Mouse (Mus musculus): ENCODE measurements around the gene Cstad. TPM values are rescaled to one million over a fixed set of nuclear protein-coding genes. Genes with fewer than 3 reads are reported as not detected.

Cstad gene
- polyA plus RNA-seq, 1 experiment: 0.51 TPM

DNA sequence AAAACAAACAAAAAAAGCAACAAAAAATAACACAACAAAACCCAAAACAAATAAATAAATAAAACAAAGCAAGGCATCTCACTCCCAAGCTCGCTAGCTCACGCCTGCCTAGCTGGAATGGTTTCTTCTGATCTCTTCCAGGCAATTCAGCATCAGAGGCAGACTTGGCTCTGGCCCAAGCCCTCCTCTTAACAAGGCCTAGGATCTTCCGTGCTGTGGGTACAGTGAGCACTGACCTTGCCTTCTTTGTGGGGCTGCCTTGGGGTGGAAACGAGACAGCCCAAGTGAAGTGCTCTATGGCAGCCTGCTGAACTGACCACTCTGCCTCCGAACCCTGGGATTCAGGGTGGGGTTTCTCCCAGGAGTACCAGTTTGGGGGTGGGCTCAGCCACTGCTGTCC, 52.0 kb downstream of the Cstad start:
- H3K4me1 ChIP-seq (ENCODE audit: control insufficient read depth, insufficient read depth, low read length): peaks cover 3% of the 10 kb centered on the region; the same call in 1 of the 2 replicates
- H3K27ac ChIP-seq (ENCODE audit: control insufficient read depth, insufficient read depth, low read depth, low read length): no peak overlapping the region

DNA sequence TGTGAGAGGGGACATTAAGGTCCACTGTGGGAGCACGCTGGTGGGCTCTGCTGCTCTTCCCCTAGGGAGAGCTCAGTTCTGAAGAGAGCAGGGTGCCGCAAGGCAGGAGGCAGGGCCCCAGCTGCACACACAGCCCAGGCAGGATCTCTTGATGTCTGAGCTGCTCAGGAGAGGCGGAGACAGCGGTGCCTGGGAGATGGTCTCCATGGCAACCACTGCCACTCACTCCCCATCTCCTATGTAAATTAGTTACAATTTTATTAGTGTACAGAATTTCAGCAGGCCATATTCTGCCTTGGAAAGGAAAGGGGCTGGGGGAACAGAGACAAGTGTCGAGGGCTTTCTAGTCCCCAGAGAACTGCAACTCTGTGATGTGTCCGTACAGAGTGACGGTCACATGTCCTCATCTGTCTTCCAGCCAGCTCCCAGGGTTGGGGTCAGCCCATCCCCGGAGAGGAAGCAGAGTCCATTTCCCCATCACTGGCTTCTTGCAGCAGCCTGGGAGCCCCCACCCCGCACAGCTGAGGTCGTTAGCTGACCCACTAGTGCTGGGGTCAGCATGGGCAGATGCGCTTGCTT, 52.6 kb downstream of the Cstad start:
- Histone ChIP-seq H3K4me3 (ENCODE audit: control insufficient read depth, low read depth, low read length) (no peak overlapping the region), H3K27me3 (ENCODE audit: control insufficient read depth, insufficient read depth, low read length) (no peaks in the 10 kb centered on the region), H3K27ac (ENCODE audit: control insufficient read depth, insufficient read depth, low read depth, low read length) (no peak overlapping the region), H3K36me3 (ENCODE audit: control insufficient read depth, insufficient read depth, low read length) (no peaks in the 10 kb centered on the region), H3K4me1 (ENCODE audit: control insufficient read depth, insufficient read depth, low read length) (peaks cover 3% of the 10 kb centered on the region; the same call in 1 of the 2 replicates)
- no peak for TF ChIP-seq CTCF (IDR thresholded peaks at IDR 0.05; ENCODE audit: control insufficient read depth, insufficient read depth, insufficient replicate concordance, low read depth, low read length)

More for the DNA sequence above, 52.0 kb downstream of the Cstad start:
- Histone ChIP-seq H3K36me3 (ENCODE audit: control insufficient read depth, insufficient read depth, low read length) (no peaks in the 10 kb centered on the region), H3K27me3 (ENCODE audit: control insufficient read depth, insufficient read depth, low read length) (no peaks in the 10 kb centered on the region), H3K4me3 (ENCODE audit: control insufficient read depth, low read depth, low read length) (no peak overlapping the region)
- TF ChIP-seq POLR2A (IDR thresholded peaks at IDR 0.05; ENCODE audit: control insufficient read depth, low read depth, low read length) (no peak), CTCF (IDR thresholded peaks at IDR 0.05; ENCODE audit: control insufficient read depth, insufficient read depth, insufficient replicate concordance, low read depth, low read length) (no peak)

DNA sequence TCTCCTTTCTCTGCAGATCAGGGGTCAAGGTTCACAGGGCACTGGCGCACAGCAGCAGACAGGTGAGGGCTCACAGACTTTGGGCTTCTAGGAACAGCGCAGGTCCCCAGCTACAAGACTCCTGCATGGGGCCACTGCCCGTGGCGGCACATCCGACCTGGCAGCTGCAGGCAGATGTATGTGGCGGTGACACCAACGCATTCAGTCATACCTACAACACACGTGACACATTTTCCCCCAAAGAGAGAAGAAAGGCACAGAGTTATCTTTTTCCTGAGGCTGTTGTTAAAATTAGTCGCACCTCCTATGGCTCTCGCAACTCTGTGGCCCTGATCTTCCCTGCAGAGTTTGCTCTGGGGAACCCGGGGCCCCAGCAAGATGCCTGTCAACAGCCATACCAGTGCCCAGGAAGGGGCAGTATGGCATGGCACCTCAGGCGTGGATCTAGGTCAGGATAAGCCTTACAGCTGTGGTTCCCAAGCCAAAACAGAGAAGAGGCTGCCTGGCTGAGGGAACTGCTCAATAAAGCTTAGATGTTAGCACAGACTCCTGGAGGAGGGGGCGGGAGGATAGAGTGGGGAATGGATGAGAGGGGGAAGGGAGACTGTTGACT, 53.1 kb downstream of the Cstad start:
- Histone ChIP-seq H3K36me3 (ENCODE audit: control insufficient read depth, insufficient read depth, low read length) (no peaks in the 10 kb centered on the region), H3K27me3 (ENCODE audit: control insufficient read depth, insufficient read depth, low read length) (no peaks in the 10 kb centered on the region), H3K4me3 (ENCODE audit: control insufficient read depth, low read depth, low read length) (no peak overlapping the region), H3K4me1 (ENCODE audit: control insufficient read depth, insufficient read depth, low read length) (peaks cover 3% of the 10 kb centered on the region; the same call in 1 of the 2 replicates), H3K27ac (ENCODE audit: control insufficient read depth, insufficient read depth, low read depth, low read length) (no peak overlapping the region)
- no peak for TF ChIP-seq CTCF (IDR thresholded peaks at IDR 0.05; ENCODE audit: control insufficient read depth, insufficient read depth, insufficient replicate concordance, low read depth, low read length)
- TF ChIP-seq POLR2A (IDR thresholded peaks at IDR 0.05; ENCODE audit: control insufficient read depth, low read depth, low read length): no peak

DNA sequence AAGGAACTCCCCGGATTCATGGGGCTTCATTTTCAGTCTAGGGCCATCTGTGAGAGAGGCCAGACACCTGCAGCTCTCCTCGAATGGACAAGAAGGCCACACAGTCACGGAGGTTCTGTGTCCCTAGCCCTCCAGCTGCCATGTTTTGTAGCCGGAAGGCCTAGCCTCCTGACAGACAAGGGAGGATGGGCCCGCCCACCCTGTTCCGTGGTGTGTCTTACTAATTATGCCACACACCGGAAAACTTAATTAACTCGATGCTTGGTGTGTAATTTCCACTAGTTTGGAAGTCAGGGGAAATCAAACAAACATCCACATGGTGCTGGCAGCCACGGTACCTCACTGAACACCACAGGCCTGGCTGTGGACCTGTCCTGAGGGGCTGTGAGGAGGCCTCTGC, 55.4 kb downstream of the Cstad start:
- Histone ChIP-seq H3K36me3 (ENCODE audit: control insufficient read depth, insufficient read depth, low read length) (no peaks in the 10 kb centered on the region), H3K27me3 (ENCODE audit: control insufficient read depth, insufficient read depth, low read length) (no peaks in the 10 kb centered on the region), H3K4me3 (ENCODE audit: control insufficient read depth, low read depth, low read length) (no peak overlapping the region), H3K4me1 (ENCODE audit: control insufficient read depth, insufficient read depth, low read length) (peaks cover 3% of the 10 kb centered on the region; the same call in 1 of the 2 replicates), H3K27ac (ENCODE audit: control insufficient read depth, insufficient read depth, low read depth, low read length) (no peak overlapping the region)
- no peak for TF ChIP-seq POLR2A (IDR thresholded peaks at IDR 0.05; ENCODE audit: control insufficient read depth, low read depth, low read length)
- no peak for TF ChIP-seq CTCF (IDR thresholded peaks at IDR 0.05; ENCODE audit: control insufficient read depth, insufficient read depth, insufficient replicate concordance, low read depth, low read length)

DNA sequence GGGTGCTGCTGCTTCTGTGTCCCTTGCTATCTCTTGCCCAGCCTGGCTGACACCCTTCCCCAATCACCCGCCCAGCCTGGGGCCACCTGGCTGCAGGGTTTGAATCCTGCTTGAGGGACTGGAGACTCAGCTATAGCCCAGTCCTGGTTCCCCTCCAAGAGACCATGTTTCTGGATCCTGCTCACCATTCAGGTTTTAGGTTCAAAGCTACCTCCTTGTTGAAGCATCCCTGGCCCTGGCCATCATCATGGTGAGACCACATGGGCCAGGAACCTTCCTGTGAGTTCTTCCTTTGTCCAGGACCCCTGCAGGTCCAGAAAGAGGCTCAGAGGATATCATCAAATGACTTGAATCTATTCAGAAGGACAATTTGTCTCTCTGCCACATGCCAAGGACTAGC, 57.0 kb downstream of the Cstad start:
- Histone ChIP-seq H3K36me3 (ENCODE audit: control insufficient read depth, insufficient read depth, low read length) (no peaks in the 10 kb centered on the region), H3K4me3 (ENCODE audit: control insufficient read depth, low read depth, low read length) (no peak overlapping the region), H3K27ac (ENCODE audit: control insufficient read depth, insufficient read depth, low read depth, low read length) (no peak overlapping the region), H3K27me3 (ENCODE audit: control insufficient read depth, insufficient read depth, low read length) (no peaks in the 10 kb centered on the region), H3K4me1 (ENCODE audit: control insufficient read depth, insufficient read depth, low read length) (peaks cover 8% of the 10 kb centered on the region)
- TF ChIP-seq CTCF (IDR thresholded peaks at IDR 0.05; ENCODE audit: control insufficient read depth, insufficient read depth, insufficient replicate concordance, low read depth, low read length) (no peak), POLR2A (IDR thresholded peaks at IDR 0.05; ENCODE audit: control insufficient read depth, low read depth, low read length) (no peak)

DNA sequence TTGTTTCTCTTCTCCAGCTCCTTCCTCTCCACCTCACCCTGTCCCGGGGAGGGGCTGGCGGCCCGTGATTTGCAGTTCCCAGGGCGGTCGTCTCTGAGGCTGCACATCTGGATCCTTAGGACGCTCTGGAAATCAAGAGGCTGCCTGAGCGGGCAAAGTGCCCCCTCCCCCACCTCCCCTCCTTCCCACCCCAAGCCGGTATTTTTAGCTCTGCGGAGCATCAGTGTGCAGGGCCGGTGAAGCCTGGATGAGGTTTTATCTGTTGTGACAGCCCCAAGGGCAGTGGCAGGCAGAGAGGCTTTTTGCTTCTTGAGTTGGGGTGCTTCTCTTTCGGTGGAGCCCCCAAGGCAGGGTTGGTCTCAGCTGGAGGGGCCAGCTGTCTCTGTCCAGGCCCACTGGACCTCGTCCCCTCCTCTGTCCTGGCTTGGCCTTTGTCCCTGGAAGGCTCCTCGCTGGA, 57.8 kb downstream of the Cstad start:
- Histone ChIP-seq H3K4me1 (ENCODE audit: control insufficient read depth, insufficient read depth, low read length) (peaks cover 13% of the 10 kb centered on the region), H3K27me3 (ENCODE audit: control insufficient read depth, insufficient read depth, low read length) (no peaks in the 10 kb centered on the region), H3K36me3 (ENCODE audit: control insufficient read depth, insufficient read depth, low read length) (no peaks in the 10 kb centered on the region), H3K4me3 (ENCODE audit: control insufficient read depth, low read depth, low read length) (no peak overlapping the region), H3K27ac (ENCODE audit: control insufficient read depth, insufficient read depth, low read depth, low read length) (no peak overlapping the region)
- TF ChIP-seq CTCF (IDR thresholded peaks at IDR 0.05; ENCODE audit: control insufficient read depth, insufficient read depth, insufficient replicate concordance, low read depth, low read length) (no peak), POLR2A (IDR thresholded peaks at IDR 0.05; ENCODE audit: control insufficient read depth, low read depth, low read length) (no peak)

DNA sequence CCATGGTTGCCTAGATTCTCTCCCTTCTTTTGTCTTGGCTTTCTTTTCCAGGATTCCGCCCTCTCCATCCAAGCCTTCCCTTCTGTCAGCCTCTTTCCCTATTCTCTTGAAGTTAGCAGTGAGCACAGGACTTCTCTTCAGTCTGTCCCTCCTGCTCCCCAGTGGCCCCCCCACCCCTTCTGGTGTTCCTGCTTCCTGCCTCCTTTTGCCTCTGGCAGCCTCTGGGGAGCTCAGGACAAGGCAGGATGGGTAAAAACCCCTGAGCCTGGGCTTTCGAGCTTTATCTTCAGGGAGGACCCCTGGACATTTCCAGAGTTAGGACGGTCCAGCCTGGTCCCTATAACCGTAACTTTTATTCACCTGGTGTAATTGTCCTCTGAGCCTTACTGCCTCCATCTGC, 58.2 kb downstream of the Cstad start:
- no peak overlapping the region for H3K4me3 ChIP-seq (ENCODE audit: control insufficient read depth, low read depth, low read length)
- H3K4me1 ChIP-seq (ENCODE audit: control insufficient read depth, insufficient read depth, low read length): peaks cover 15% of the 10 kb centered on the region
- H3K27me3 ChIP-seq (ENCODE audit: control insufficient read depth, insufficient read depth, low read length): no peaks in the 10 kb centered on the region
- no peaks in the 10 kb centered on the region for H3K36me3 ChIP-seq (ENCODE audit: control insufficient read depth, insufficient read depth, low read length)
- no peak overlapping the region for H3K27ac ChIP-seq (ENCODE audit: control insufficient read depth, insufficient read depth, low read depth, low read length)
- TF ChIP-seq CTCF (IDR thresholded peaks at IDR 0.05; ENCODE audit: control insufficient read depth, insufficient read depth, insufficient replicate concordance, low read depth, low read length) (no peak), POLR2A (IDR thresholded peaks at IDR 0.05; ENCODE audit: control insufficient read depth, low read depth, low read length) (no peak)
